Mouse (Mus musculus) common myeloid progenitor, adult 5-6 weeks (primary cell): ENCODE results near the gene Prkn. TPM values are rescaled to one million over a fixed set of nuclear protein-coding genes. Genes with fewer than 3 reads are reported as not detected.
"Not testable (repeated sequence)": the region's sequence is repeated elsewhere in the genome, so short reads cannot be mapped to it uniquely, and the experiment has no call there.

Experiments used
- ATAC-seq: replicated peaks from 2 replicates; pipeline ENCODE4 v1.8.0; 2016; ENCODE audit warnings: low read depth, mild to moderate bottlenecking, moderate TSS enrichment, inconsistent platforms; ENCODE audit not compliant: poor library complexity, severe bottlenecking
- total RNA-seq: library from RNA; stranded (forward); fragments of 200-1000, 187-1606 nt; gene quantifications from 2 replicates; pipeline ENCODE4 v1.2.3, GENCODE M21; 2017

The Prkn gene
- total RNA-seq, 1 experiment from 2014 or later = 2.4 TPM

- no peak for ATAC-seq
Measured at GRCm38 (mm10) chr17:11990386-11991087, 1150.4 kb downstream of the Prkn start.

GRCm38 (mm10) chr17:11993249-11993648 lies 1153.1 kb downstream of the Prkn start:
- peak; percentile 70 for ATAC-seq

- no peak for ATAC-seq
Measured at GRCm38 (mm10) chr17:11994252-11994651, 1154.1 kb downstream of the Prkn start.

- not testable (repeated sequence) for ATAC-seq
Measured at GRCm38 (mm10) chr17:11994754-11995153, 1154.6 kb downstream of the Prkn start.

GRCm38 (mm10) chr17:11995522-11995921 lies 1155.3 kb downstream of the Prkn start:
- no peak for ATAC-seq

GRCm38 (mm10) chr17:11996311-11996710 lies 1156.1 kb downstream of the Prkn start:
- ATAC-seq = peak; percentile 79

GRCm38 (mm10) chr17:12000285-12000684 lies 1160.1 kb downstream of the Prkn start:
- no peak for ATAC-seq

GRCm38 (mm10) chr17:12021326-12021725 lies 1181.1 kb downstream of the Prkn start:
- ATAC-seq = no peak

- ATAC-seq = no peak
Measured at GRCm38 (mm10) chr17:12029362-12029761, 1189.2 kb downstream of the Prkn start.

- no peak for ATAC-seq
Measured at GRCm38 (mm10) chr17:12029921-12030461, 1189.8 kb downstream of the Prkn start.

GRCm38 (mm10) chr17:12030556-12031160 lies 1190.5 kb downstream of the Prkn start:
- ATAC-seq = peak; percentile 51

- peak; percentile 63 for ATAC-seq
Measured at GRCm38 (mm10) chr17:12031203-12031942, 1191.2 kb downstream of the Prkn start.

GRCm38 (mm10) chr17:12032014-12032791 lies 1192.0 kb downstream of the Prkn start:
- no peak for ATAC-seq

GRCm38 (mm10) chr17:12035386-12035785 lies 1195.2 kb downstream of the Prkn start:
- no peak for ATAC-seq

- ATAC-seq = peak; percentile 34
Measured at GRCm38 (mm10) chr17:12036205-12036604, 1196.0 kb downstream of the Prkn start.

GRCm38 (mm10) chr17:12037065-12037464 lies 1196.9 kb downstream of the Prkn start:
- peak; percentile 43; the same call in 1 of the 2 replicates for ATAC-seq

- no peak for ATAC-seq
Measured at GRCm38 (mm10) chr17:12037574-12037973, 1197.4 kb downstream of the Prkn start.

- no peak for ATAC-seq
Measured at GRCm38 (mm10) chr17:12038499-12038898, 1198.3 kb downstream of the Prkn start.

GRCm38 (mm10) chr17:12039188-12039587 lies 1199.0 kb downstream of the Prkn start:
- ATAC-seq = peak; percentile 86

GRCm38 (mm10) chr17:12039922-12040321 lies 1199.7 kb downstream of the Prkn start:
- ATAC-seq = no peak
